Mouse (Mus musculus) right cerebral cortex, postnatal 10 days (tissue): Measurements from ENCODE around the gene Olfr1302.

ENCODE experiments used
- DNase-seq, 2 experiments: peaks; one replicate each; pipeline ENCODE4 v3.0.0; 2021; ENCODE audit warnings: low spot score in 2 of 2

The Olfr1302 gene

DNA sequence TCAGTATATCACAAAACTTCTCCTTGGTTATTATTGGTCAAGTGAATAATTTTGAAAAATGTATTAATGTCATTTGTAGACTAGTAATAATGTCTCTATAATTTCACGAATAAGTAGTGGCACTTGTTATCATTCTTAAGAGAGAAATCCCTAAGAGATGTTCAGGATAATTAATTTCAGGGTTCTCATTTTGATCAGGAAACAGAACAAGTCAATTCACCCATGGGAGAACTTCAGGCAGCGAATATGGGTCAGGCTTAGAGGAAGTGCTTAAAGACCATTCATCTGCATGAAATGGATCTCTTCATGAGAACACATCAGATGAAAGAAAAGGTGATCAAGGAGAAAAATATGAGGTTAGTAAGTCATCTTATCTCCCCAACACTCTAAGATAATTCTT is at the start of gene Olfr1302:
Gene Olfr1302, plus strand, starts transcription at position 301 of the 400 bp plus-strand sequence.
- no peak for DNase-seq

DNA sequence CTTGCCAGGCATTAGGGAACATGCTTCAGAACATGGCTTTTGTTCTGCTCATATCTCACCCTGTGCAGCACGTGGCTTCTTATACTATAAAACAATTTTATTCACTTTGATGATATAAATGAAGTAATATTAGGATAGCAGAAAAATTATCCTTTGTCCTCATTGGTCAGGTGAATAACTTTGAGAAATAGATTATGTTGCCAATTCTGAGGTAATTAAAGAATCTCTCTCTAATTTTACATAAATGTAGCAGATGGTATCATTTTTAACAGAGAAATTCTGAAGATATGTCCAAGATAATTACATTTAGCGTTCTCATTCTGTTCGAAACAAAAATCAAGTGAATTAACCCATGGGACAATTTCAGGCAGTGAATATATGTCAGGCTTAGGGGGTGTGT is 26.5 kb upstream of the Olfr1302 start, which contains the start of gene Olfr1301:
Gene Olfr1301, plus strand, starts transcription at position 301 of the 400 bp plus-strand sequence.
- DNase-seq: no peak

DNA sequence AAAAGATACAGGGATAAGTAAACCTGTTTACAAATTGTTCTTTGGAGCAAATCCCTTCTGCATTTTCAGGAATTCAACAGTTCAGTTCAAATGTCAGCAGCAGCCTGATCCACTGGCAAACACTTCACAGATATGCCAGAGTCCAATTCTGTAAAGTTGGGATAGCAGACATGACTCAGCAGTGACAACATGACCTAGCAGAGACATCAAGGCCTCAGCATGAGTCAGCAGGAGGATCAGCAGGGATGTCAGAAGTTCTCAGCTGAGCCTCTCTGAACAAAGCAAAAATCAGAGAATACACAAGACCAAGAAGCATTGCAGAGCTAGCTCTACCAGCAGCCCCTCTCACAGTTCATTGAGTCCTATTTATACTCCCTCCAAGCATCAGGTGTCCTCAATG is 35.7 kb downstream of the Olfr1302 start:
- DNase-seq: no peak

DNA sequence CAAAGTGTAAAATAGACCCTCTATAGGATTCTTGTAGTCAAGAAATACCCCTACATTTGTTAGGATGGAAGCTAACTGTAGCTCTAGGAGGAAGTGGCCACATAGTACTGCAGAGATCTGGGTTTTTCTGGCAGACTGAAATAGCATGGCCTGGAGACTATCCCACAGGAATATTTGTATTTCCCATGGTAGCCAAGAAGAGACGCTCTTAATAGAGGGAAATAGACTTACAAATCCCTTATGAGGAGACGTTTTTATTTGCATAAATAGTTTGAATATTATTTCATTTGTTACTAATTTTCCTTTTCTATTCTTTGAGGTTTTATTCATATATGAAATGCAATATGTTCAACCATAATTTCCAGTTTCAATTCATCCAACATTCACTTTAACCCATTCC is 43.0 kb downstream of the Olfr1302 start, which contains the start of gene Olfr1303:
Gene Olfr1303, minus strand, starts transcription at position 101 of the 400 bp plus-strand sequence.
- DNase-seq: no peak
